Mouse (Mus musculus) heart, postnatal 0 days (tissue): Measurements from ENCODE around the gene Man2c1. TPM values are rescaled to one million over a fixed set of nuclear protein-coding genes. Genes with fewer than 3 reads are reported as not detected.

Source experiments
- ATAC-seq: fragments of 200-750 bp; cut with Nextera tagmentation; 2 replicates; pipeline ENCODE4 v1.8.0; 2017; ENCODE audit warnings: low read depth, moderate number of reproducible peaks, moderate library complexity; ENCODE audit not compliant: insufficient read depth
- DNase-seq: peaks from one replicate; pipeline ENCODE4 v3.0.0-alpha.2; 2016; ENCODE audit warnings: low spot score
- H3K27ac ChIP-seq: fragments of 300-500 bp; sonication (generic); 2 replicates; pipeline ENCODE4 v1.5.1; 2014; ENCODE audit warnings: low read depth, mild to moderate bottlenecking
- H3K27me3 ChIP-seq: fragments of 300-500 bp; sonication (generic); 2 replicates; pipeline ENCODE4 v1.6.1; 2014; ENCODE audit warnings: low read length, mixed read lengths; ENCODE audit not compliant: control insufficient read depth, insufficient read depth
- H3K36me3 ChIP-seq: fragments of 300-500 bp; sonication (generic); replicated peaks from 2 replicates; pipeline ENCODE4 v1.6.1; 2014; ENCODE audit warnings: low read length, mixed read lengths; ENCODE audit not compliant: control insufficient read depth, insufficient read depth
- H3K4me1 ChIP-seq: fragments of 300-500 bp; sonication (generic); 2 replicates; pipeline ENCODE4 v1.6.1; 2014; ENCODE audit warnings: antibody characterized with exemption; ENCODE audit not compliant: control insufficient read depth, insufficient read depth
- H3K4me2 ChIP-seq: fragments of 300-500 bp; sonication (generic); 2 replicates; pipeline ENCODE4 v1.6.1; 2014; ENCODE audit warnings: low read depth, mild to moderate bottlenecking, low read length, moderate library complexity
- H3K4me3 ChIP-seq: fragments of 300-500 bp; sonication (generic); 2 replicates; pipeline ENCODE4 v1.5.1; 2014; ENCODE audit warnings: low read depth, low read length
- H3K9ac ChIP-seq: fragments of 300-500 bp; sonication (generic); replicated peaks from 2 replicates; pipeline ENCODE4 v1.6.1; 2014; ENCODE audit warnings: low read depth, low read length, mixed read lengths
- H3K9me3 ChIP-seq: fragments of 300-500 bp; sonication (generic); replicated peaks from 2 replicates; pipeline ENCODE4 v1.6.1; 2016; ENCODE audit warnings: low read length; ENCODE audit not compliant: control insufficient read depth
- CTCF ChIP-seq: IDR thresholded peaks from 2 replicates; pipeline ENCODE4 v1.5.1; 2016; ENCODE audit warnings: antibody characterized with exemption, control low read depth, low read depth
- EP300 ChIP-seq: IDR thresholded peaks from 2 replicates; pipeline ENCODE4 v1.6.1; 2016; ENCODE audit warnings: antibody characterized with exemption, low read depth
- WGBS: fragments of 180-500 bp; shearing (Covaris S2); extraction: QIAGEN DNeasy Blood & Tissue Kit; methylation state at CpG from one replicate; pipeline ENCODE4 v1.1.7; 2014; 5-methylcytosine and 5-hydroxymethylcytosine counted together
- polyA plus RNA-seq: library from polyadenylated mRNA; unstranded; fragments of >200 nt; fragmentation: Nextera tagmentation; extraction: Ambion mirVana; gene quantifications from 2 replicates; pipeline ENCODE4 v1.2.1, GENCODE M21; 2015
- total RNA-seq: library from RNA; depleted of rRNA; stranded (reverse); fragments of >200 nt; gene quantifications from 2 replicates; pipeline ENCODE4 v1.2.3, GENCODE M21; 2014; ENCODE audit warnings: low replicate concordance; rRNA removed

Man2c1 gene
- total and polyA plus RNA-seq, 2 experiments from 2014 or later: 35.6 to 138 TPM

- DNase-seq (peak; percentile 97), ATAC-seq (peak; percentile 91)
- TF ChIP-seq EP300 (peak; percentile 79; the same call in 1 of the 2 replicates), CTCF (no peak)
- peaks cover 5% of the 10 kb centered on the region; the same call in 1 of the 2 replicates for H3K4me1 ChIP-seq
- H3K36me3 ChIP-seq: peaks cover 13% of the 10 kb centered on the region
- peak within 1 kb of the TSS; percentile 89 for H3K4me2 ChIP-seq
- H3K27ac ChIP-seq: peak within 1 kb of the TSS; percentile 5; the same call in 1 of the 2 replicates
- peak within 1 kb of the TSS; percentile 63 for H3K4me3 ChIP-seq
- peak within 1 kb of the TSS; percentile 48; the same call in 1 of the 2 replicates for H3K9ac ChIP-seq
- no peaks in the 10 kb centered on the region for H3K9me3 ChIP-seq
- no peaks in the 10 kb centered on the region for H3K27me3 ChIP-seq
- WGBS: under 1% methylated on average over 23 of the region's 24 CpGs
Observed at GRCm38 (mm10) chr9:57158013-57158470, 27.6 kb downstream of the Man2c1 start, which contains the start of gene Commd4. Commd4 (minus strand) TSS chr9:57158331.

GRCm38 (mm10) chr9:57158506-57158905 lies 28.0 kb downstream of the Man2c1 start:
- no peak for DNase-seq
- Histone ChIP-seq H3K27me3 (no peaks in the 10 kb centered on the region), H3K4me2 (peak overlapping the region; percentile 89), H3K9ac (no peak overlapping the region), H3K9me3 (no peaks in the 10 kb centered on the region), H3K4me1 (peaks cover 5% of the 10 kb centered on the region; the same call in 1 of the 2 replicates), H3K36me3 (peaks cover 13% of the 10 kb centered on the region), H3K27ac (no peak overlapping the region), H3K4me3 (peak overlapping the region; percentile 63)
- TF ChIP-seq EP300 (no peak), CTCF (no peak)
- ATAC-seq: no peak
- 41% methylated on average over 11 of the region's 11 CpGs for WGBS

- TF ChIP-seq EP300 (no peak), CTCF (peak; percentile 73)
Observed at GRCm38 (mm10) chr9:57162496-57162895, 32.0 kb downstream of the Man2c1 start.

GRCm38 (mm10) chr9:57163137-57163536 lies 32.6 kb downstream of the Man2c1 start:
- ATAC-seq (no peak), DNase-seq (no peak)

More at GRCm38 (mm10) chr9:57162496-57162895, 32.0 kb downstream of the Man2c1 start:
- ATAC-seq: peak; percentile 43; the same call in 1 of the 2 replicates
- Histone ChIP-seq H3K4me3 (no peak overlapping the region), H3K27ac (no peak overlapping the region), H3K9me3 (no peaks in the 10 kb centered on the region), H3K27me3 (no peaks in the 10 kb centered on the region), H3K4me2 (no peak overlapping the region), H3K4me1 (peaks cover 4% of the 10 kb centered on the region; the same call in 1 of the 2 replicates), H3K9ac (no peak overlapping the region), H3K36me3 (no peaks in the 10 kb centered on the region)
- WGBS: 7% methylated on average over 3 of the region's 3 CpGs
- peak; percentile 49 for DNase-seq

GRCm38 (mm10) chr9:57166173-57166572 lies 35.7 kb downstream of the Man2c1 start:
- H3K9ac ChIP-seq: no peak overlapping the region
- no peak for TF ChIP-seq EP300
- no peaks in the 10 kb centered on the region for H3K36me3 ChIP-seq
- no peaks in the 10 kb centered on the region for H3K9me3 ChIP-seq
- no peak overlapping the region for H3K4me2 ChIP-seq
- DNase-seq (no peak), ATAC-seq (no peak)
- H3K27ac ChIP-seq: no peak overlapping the region
- no peaks in the 10 kb centered on the region for H3K27me3 ChIP-seq
- WGBS: 74% methylated on average over 2 of the region's 2 CpGs
- H3K4me3 ChIP-seq: no peak overlapping the region
- no peaks in the 10 kb centered on the region for H3K4me1 ChIP-seq

More at GRCm38 (mm10) chr9:57163137-57163536, 32.6 kb downstream of the Man2c1 start:
- Histone ChIP-seq H3K9me3 (no peaks in the 10 kb centered on the region), H3K9ac (no peak overlapping the region), H3K4me2 (no peak overlapping the region), H3K36me3 (no peaks in the 10 kb centered on the region), H3K4me1 (no peaks in the 10 kb centered on the region), H3K27me3 (no peaks in the 10 kb centered on the region), H3K4me3 (no peak overlapping the region), H3K27ac (no peak overlapping the region)
- WGBS: 27% methylated on average over 2 of the region's 2 CpGs
- no peak for TF ChIP-seq CTCF
- TF ChIP-seq EP300: no peak

- TF ChIP-seq CTCF (no peak), EP300 (no peak)
- Histone ChIP-seq H3K27me3 (no peaks in the 10 kb centered on the region), H3K27ac (no peak overlapping the region), H3K4me2 (no peak overlapping the region), H3K9ac (no peak overlapping the region), H3K4me1 (no peaks in the 10 kb centered on the region), H3K36me3 (no peaks in the 10 kb centered on the region), H3K9me3 (no peaks in the 10 kb centered on the region), H3K4me3 (no peak overlapping the region)
- WGBS: 70% methylated on average over 5 of the region's 5 CpGs
- no peak for DNase-seq
- no peak for ATAC-seq
Observed at GRCm38 (mm10) chr9:57168411-57168810, 37.9 kb downstream of the Man2c1 start.

Other genes with a start within 250 kb of the Man2c1 start
- gene Snx33, start 202.3 kb upstream of the Man2c1 start, total RNA-seq: 11.4 and 13.5 TPM in 2 replicates
- 4.4 and 5.2 TPM in 2 replicates for gene Snx33, start 202.3 kb upstream of the Man2c1 start, polyA plus RNA-seq
- gene Imp3, start 193.2 kb upstream of the Man2c1 start, total RNA-seq: 178 and 179 TPM in 2 replicates
- gene Imp3, start 193.2 kb upstream of the Man2c1 start, polyA plus RNA-seq: 58.1 and 63.1 TPM in 2 replicates
- 2.8 and 9.6 TPM in 2 replicates for gene Snupn, start 179.8 kb upstream of the Man2c1 start, total RNA-seq
- 14.9 and 15.8 TPM in 2 replicates for gene Snupn, start 179.8 kb upstream of the Man2c1 start, polyA plus RNA-seq
- gene Ptpn9, start 135.8 kb upstream of the Man2c1 start, total RNA-seq: 22.2 and 22.6 TPM in 2 replicates
- 7.8 and 8.9 TPM in 2 replicates for gene Ptpn9, start 135.8 kb upstream of the Man2c1 start, polyA plus RNA-seq
- gene Sin3a, start 58.6 kb upstream of the Man2c1 start, total RNA-seq: 27.9 and 39.6 TPM in 2 replicates
- 9.7 and 12.1 TPM in 2 replicates for gene Sin3a, start 58.6 kb upstream of the Man2c1 start, polyA plus RNA-seq
- 10.3 and 13.6 TPM in 2 replicates for gene Neil1, start 17.6 kb downstream of the Man2c1 start, total RNA-seq
- 5.1 and 5.9 TPM in 2 replicates for gene Neil1, start 17.6 kb downstream of the Man2c1 start, polyA plus RNA-seq
- 21.1 and 45.2 TPM in 2 replicates for gene Commd4, start 27.6 kb downstream of the Man2c1 start, total RNA-seq
- 69.4 and 71.8 TPM in 2 replicates for gene Commd4, start 27.6 kb downstream of the Man2c1 start, polyA plus RNA-seq
- not detected in 2 replicates for gene Trcg1, start 105.9 kb downstream of the Man2c1 start, total RNA-seq
- not detected in 2 replicates for gene Trcg1, start 105.9 kb downstream of the Man2c1 start, polyA plus RNA-seq
- gene 1700017B05Rik, start 131.9 kb downstream of the Man2c1 start, total RNA-seq: 11.0 and 16.3 TPM in 2 replicates
- 5.6 and 6.2 TPM in 2 replicates for gene 1700017B05Rik, start 131.9 kb downstream of the Man2c1 start, polyA plus RNA-seq